Mouse (Mus musculus) hematopoietic stem cell, adult 5-6 weeks (primary cell): ENCODE measurements around the gene Ptcra. TPM values are rescaled to one million over a fixed set of nuclear protein-coding genes. Genes with fewer than 3 reads are reported as not detected.

Experiments used
- ATAC-seq, 2 experiments: fragments of 125-278 bp in 1 of 2; replicated peaks in 1 of 2; 2 replicates each; pipeline ENCODE4 v1.8.0; 2016 to 2017; ENCODE audit warnings: inconsistent platforms in 2 of 2, mild to moderate bottlenecking in 2 of 2, moderate number of reproducible peaks in 2 of 2, low read depth in 1 of 2, moderate TSS enrichment in 1 of 2; ENCODE audit not compliant: low FRiP score in 2 of 2, poor library complexity in 2 of 2, severe bottlenecking in 2 of 2, insufficient read depth in 1 of 2, low TSS enrichment in 1 of 2
- total RNA-seq: library from RNA; stranded (forward); fragments of 172-1452, 232-1000 nt; gene quantifications from 2 replicates; pipeline ENCODE4 v1.2.3, GENCODE M21; 2017

Gene Ptcra
- total RNA-seq, 1 experiment from 2014 or later: not detected

DNA sequence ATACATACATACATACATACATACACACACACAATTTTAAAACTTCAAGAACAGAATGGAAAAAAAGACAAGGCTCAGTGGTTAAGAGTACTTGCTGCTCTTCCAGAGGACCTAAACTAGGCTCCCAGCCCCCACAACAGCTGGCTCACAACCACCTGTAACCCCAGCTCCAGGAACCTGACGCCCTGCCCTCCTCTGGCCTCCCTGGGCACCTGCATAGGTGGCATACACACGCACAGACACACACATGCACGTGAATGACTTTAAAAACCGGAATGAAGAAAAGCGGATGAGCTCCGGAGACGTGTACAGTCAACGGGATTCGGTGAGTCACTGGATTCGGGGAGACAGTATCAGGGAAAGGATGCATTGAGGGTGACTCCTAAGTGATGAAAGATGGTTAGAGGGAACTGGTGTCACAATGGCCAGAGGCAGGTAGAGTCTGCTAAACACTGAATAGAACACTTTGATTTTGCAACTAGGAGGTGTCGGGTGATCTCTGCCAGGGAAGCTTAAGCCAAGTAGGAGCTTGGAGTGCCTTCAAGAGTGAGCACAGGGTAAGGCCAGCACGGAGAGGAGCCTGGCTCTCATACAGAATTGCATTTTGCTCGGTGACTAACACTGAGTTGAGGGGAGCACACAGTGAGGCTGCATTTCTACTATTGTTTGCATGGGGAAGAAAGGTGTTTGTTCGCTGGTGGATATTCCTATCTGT, 57.0 kb downstream of the Ptcra start:
- no peak for ATAC-seq

Other genes starting within 250 kb of the Ptcra start
- gene Cul9, start 217.3 kb downstream of the Ptcra start, total RNA-seq: 32.9 and 33.6 TPM in 2 replicates
- gene Srf, start 207.5 kb downstream of the Ptcra start, total RNA-seq: 28.3 and 30.8 TPM in 2 replicates
- 7.2 and 15.6 TPM in 2 replicates for gene Ptk7, start 134.2 kb downstream of the Ptcra start, total RNA-seq
- gene Klc4, start 117.7 kb downstream of the Ptcra start, total RNA-seq: 11.9 and 15.2 TPM in 2 replicates
- 61.8 and 66.1 TPM in 2 replicates for gene Mrpl2, start 117.5 kb downstream of the Ptcra start, total RNA-seq
- gene Cul7, start 113.4 kb downstream of the Ptcra start, total RNA-seq: 27.0 and 37.8 TPM in 2 replicates
- 38.1 and 47.0 TPM in 2 replicates for gene Rrp36, start 89.4 kb downstream of the Ptcra start, total RNA-seq
- gene Mea1, start 84.9 kb downstream of the Ptcra start, total RNA-seq: 53.3 and 74.4 TPM in 2 replicates
- 21.5 and 22.1 TPM in 2 replicates for gene Klhdc3, start 82.8 kb downstream of the Ptcra start, total RNA-seq
- gene Ppp2r5d, start 58.6 kb downstream of the Ptcra start, total RNA-seq: 37.0 and 37.4 TPM in 2 replicates
- 16.1 and 16.2 TPM in 2 replicates for gene Pex6, start 52.2 kb downstream of the Ptcra start, total RNA-seq
- not detected in 2 replicates for gene Gnmt, start 34.5 kb downstream of the Ptcra start, total RNA-seq
- 71.4 and 84.6 TPM in 2 replicates for gene Cnpy3, start 11.5 kb downstream of the Ptcra start, total RNA-seq
- 8.1 and 22.0 TPM in 2 replicates for gene 2310039H08Rik, start 8.9 kb upstream of the Ptcra start, total RNA-seq
- gene Rpl7l1, start 19.0 kb upstream of the Ptcra start, total RNA-seq: 121 and 185 TPM in 2 replicates
- gene Bicral, start 94.8 kb upstream of the Ptcra start, total RNA-seq: 27.0 and 27.5 TPM in 2 replicates
- gene Tbcc, start 127.0 kb upstream of the Ptcra start, total RNA-seq: 13.5 and 14.6 TPM in 2 replicates
- gene Prph2, start 146.7 kb upstream of the Ptcra start, total RNA-seq: not detected in 2 replicates
- 34.3 and 36.7 TPM in 2 replicates for gene Ubr2, start 246.8 kb upstream of the Ptcra start, total RNA-seq